Mouse (Mus musculus) heart, embryonic 15.5 days (tissue): ENCODE measurements at regions not wholly inside any gene's neighbourhood (a gene's known extent, or its start where the extent isn't known, plus 50 kb on each side); places are given as distances from the start of the nearest gene placed in this dataset.

Experiments used
- ATAC-seq: fragments of 200-750 bp; cut with Nextera tagmentation; replicated peaks from 2 replicates; pipeline ENCODE4 v1.8.0; 2017; ENCODE audit warnings: low read depth, moderate TSS enrichment; ENCODE audit not compliant: insufficient number of reproducible peaks, insufficient read depth, low FRiP score
- H3K27ac ChIP-seq: fragments of 300-500 bp; sonication (generic); 2 replicates; pipeline ENCODE4 v1.5.1; 2015; ENCODE audit warnings: mild to moderate bottlenecking, inconsistent platforms
- H3K27me3 ChIP-seq: fragments of 300-500 bp; sonication (generic); 2 replicates; pipeline ENCODE4 v1.6.1; 2015; ENCODE audit warnings: inconsistent platforms
- H3K36me3 ChIP-seq: fragments of 300-500 bp; sonication (generic); 2 replicates; pipeline ENCODE4 v1.6.1; 2015; ENCODE audit warnings: mild to moderate bottlenecking, inconsistent platforms
- H3K4me1 ChIP-seq: fragments of 300-500 bp; sonication (generic); replicated peaks from 2 replicates; pipeline ENCODE4 v1.6.1; 2015; ENCODE audit warnings: inconsistent platforms
- H3K4me2 ChIP-seq: fragments of 300-500 bp; sonication (generic); 2 replicates; pipeline ENCODE4 v1.6.1; 2015; ENCODE audit warnings: inconsistent platforms, mild to moderate bottlenecking, moderate library complexity
- H3K4me3 ChIP-seq: fragments of 300-500 bp; sonication (generic); 2 replicates; pipeline ENCODE4 v1.5.1; 2015; ENCODE audit warnings: mild to moderate bottlenecking, inconsistent platforms
- H3K9ac ChIP-seq: fragments of 300-500 bp; sonication (generic); 2 replicates; pipeline ENCODE4 v1.6.1; 2015; ENCODE audit warnings: mild to moderate bottlenecking, inconsistent platforms
- H3K9me3 ChIP-seq: fragments of 300-500 bp; sonication (generic); replicated peaks from 2 replicates; pipeline ENCODE4 v1.6.1; 2016; ENCODE audit warnings: inconsistent platforms
- WGBS: fragments of 180-500 bp; shearing (Covaris S2); methylation state at CpG from one replicate; pipeline ENCODE4 v1.1.7; 2015; ENCODE audit warnings: mixed read lengths; 5-methylcytosine and 5-hydroxymethylcytosine counted together

DNA sequence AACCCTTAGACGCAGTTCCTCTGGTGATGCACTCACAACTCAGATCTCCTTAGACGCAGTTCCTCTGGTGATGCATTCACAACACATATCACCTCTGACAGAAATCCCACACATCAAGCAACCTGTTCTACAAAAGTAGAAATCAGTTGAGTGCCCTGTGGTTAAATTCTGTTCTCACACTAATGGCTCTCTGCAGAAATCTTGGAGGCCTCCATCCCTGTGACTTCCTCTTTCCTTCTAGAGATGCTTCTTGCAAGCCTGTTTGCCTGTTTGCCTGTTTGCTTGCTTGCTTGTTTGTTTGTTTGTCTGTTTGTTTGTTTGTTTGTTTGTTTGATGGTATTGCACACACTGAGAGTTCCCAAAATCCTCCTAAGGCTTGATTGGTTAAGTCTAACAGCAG is 175.2 kb downstream of the Kdr start:
- H3K4me2 ChIP-seq, result no peak overlapping the region
- no peaks in the 10 kb centered on the region for H3K4me1 ChIP-seq
- no peak overlapping the region for H3K4me3 ChIP-seq
- 0 out of 2 replicates have a peak, but pooled peaks cover 3% of the 10 kb centered on the region for H3K9me3 ChIP-seq
- ATAC-seq, result no peak
- H3K36me3 ChIP-seq, result no peaks in the 10 kb centered on the region
- H3K9ac ChIP-seq, result no peak overlapping the region
- no peaks in the 10 kb centered on the region for H3K27me3 ChIP-seq
- 76% methylated on average over 2 of the region's 2 CpGs for WGBS
- no peak overlapping the region for H3K27ac ChIP-seq

DNA sequence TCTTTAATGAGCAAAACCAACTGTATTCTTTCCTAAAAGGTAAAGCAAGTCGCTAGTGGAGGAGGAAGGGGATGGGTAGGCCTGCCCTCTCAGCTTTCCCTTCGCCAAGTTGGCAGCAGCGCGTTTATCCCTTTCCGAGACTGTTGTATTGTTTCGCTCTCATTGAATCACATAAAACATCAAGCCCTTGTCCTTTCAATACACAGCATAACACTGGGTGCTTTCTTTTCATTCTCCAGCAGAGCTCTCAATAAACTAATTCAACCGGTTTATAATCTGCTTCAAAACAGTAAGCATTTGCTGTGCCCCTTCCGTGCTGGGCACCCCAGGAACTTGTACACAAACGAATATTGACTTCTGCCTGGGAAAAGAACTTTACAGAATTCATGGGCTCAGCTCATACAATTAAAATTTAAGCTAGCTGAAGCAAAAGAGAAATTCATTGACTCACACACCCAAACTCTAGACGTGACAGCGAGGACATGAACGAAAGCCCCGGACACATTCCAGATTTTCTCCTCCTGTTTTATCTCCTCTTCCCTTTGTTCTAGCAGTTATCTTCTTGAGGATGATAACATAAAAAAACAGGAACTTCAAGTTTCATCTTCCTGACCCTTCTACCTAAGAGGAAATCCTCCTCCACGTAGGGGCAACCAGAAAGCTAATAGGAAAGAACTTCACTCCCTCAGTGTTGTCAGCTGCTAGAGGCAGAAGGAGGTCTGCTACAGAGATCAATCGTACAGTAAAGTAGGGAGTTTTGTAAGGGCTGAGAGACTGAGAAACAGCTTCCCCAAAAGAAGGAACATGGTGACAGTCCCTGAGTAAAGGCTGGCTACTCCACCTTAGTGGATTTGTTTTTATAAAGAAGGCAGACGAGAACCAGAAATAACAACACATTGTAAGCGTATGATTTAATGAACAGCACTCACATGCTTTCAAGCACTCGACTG is 177.9 kb downstream of the Kdr start:
- WGBS, result 54% methylated on average over 18 of the region's 18 CpGs

DNA sequence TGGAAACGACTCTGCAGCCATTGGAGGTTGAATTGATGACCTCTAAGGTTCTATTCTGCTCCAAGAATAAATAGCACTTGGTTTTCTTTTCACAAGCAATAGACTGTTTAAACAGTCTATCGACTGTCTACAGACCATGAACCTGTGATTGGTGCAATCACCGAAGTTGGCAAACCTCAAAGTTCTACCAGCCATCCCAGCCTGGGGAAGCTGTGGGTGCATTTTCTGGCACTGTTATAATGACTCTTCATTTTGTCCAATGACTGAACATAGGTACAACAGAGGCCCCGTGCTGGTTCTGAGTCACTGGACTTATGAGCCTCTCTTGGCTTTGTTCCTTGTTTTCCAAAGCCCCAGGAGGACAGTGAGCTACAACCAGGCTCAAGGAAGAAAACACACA is 178.6 kb downstream of the Kdr start:
- WGBS, result 78% methylated on average over 4 of the region's 4 CpGs
- no peak overlapping the region for H3K4me2 ChIP-seq
- H3K4me3 ChIP-seq, result no peak overlapping the region
- H3K27me3 ChIP-seq, result no peaks in the 10 kb centered on the region
- H3K9me3 ChIP-seq, result no peaks in the 10 kb centered on the region
- no peak overlapping the region for H3K9ac ChIP-seq
- H3K27ac ChIP-seq, result no peak overlapping the region
- ATAC-seq, result no peak
- no peaks in the 10 kb centered on the region for H3K4me1 ChIP-seq
- no peaks in the 10 kb centered on the region for H3K36me3 ChIP-seq

More for the DNA sequence above, 177.9 kb downstream of the Kdr start:
- H3K36me3 ChIP-seq, result no peaks in the 10 kb centered on the region
- no peak overlapping the region for H3K27ac ChIP-seq
- no peak overlapping the region for H3K4me2 ChIP-seq
- H3K4me3 ChIP-seq, result no peak overlapping the region
- ATAC-seq, result no peak
- no peaks in the 10 kb centered on the region for H3K27me3 ChIP-seq
- H3K9me3 ChIP-seq, result 0 out of 2 replicates have a peak, but pooled peaks cover 2% of the 10 kb centered on the region
- no peak overlapping the region for H3K9ac ChIP-seq
- no peaks in the 10 kb centered on the region for H3K4me1 ChIP-seq

DNA sequence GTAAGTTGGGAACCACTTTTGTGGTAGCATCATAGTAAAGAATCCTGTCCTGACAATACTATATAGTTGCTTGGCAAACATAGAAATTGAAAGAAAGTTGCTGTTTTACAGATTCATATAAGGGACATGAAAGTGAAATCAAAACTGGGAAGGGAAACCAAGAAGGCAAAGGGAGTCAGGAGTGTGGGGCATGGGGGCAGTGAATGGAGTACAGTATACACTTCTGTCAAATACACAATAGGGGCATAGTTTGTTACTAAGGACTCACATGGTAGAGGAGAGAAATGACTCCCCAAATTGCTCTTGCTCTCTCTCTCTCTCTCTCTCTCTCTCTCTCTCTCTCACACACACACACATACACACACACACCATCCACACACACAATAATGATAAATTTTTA is 185.1 kb downstream of the Kdr start:
- Histone ChIP-seq H3K4me2 (no peak overlapping the region), H3K27me3 (no peaks in the 10 kb centered on the region), H3K4me1 (no peaks in the 10 kb centered on the region), H3K9ac (no peak overlapping the region), H3K4me3 (no peak overlapping the region), H3K36me3 (no peaks in the 10 kb centered on the region), H3K9me3 (no peaks in the 10 kb centered on the region), H3K27ac (no peak overlapping the region)
- no peak for ATAC-seq

DNA sequence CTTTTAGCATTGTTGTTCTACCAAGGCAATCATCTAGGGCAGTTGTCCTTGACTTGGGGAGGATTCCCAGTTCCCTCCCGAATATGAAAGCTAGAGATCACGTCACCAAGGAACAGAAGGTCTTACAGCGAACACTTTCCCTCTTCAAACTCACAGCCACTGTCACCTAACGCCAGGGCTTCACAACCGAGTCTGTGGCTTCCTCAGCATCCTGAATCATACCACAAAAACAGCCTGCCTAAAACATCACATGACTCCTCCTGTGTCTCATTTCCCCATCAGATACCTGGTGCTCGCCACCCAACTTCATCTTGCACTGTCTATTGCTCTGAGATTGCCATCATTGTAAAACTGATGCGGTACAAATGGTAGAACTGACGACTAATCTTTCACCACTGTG is 186.5 kb downstream of the Kdr start:
- H3K4me1 ChIP-seq, result no peaks in the 10 kb centered on the region
- H3K27me3 ChIP-seq, result no peaks in the 10 kb centered on the region
- WGBS, result 76% methylated on average over 8 of the region's 8 CpGs
- no peak overlapping the region for H3K4me3 ChIP-seq
- no peak overlapping the region for H3K27ac ChIP-seq
- H3K9ac ChIP-seq, result no peak overlapping the region
- H3K4me2 ChIP-seq, result no peak overlapping the region
- ATAC-seq, result no peak
- no peaks in the 10 kb centered on the region for H3K9me3 ChIP-seq
- H3K36me3 ChIP-seq, result no peaks in the 10 kb centered on the region

DNA sequence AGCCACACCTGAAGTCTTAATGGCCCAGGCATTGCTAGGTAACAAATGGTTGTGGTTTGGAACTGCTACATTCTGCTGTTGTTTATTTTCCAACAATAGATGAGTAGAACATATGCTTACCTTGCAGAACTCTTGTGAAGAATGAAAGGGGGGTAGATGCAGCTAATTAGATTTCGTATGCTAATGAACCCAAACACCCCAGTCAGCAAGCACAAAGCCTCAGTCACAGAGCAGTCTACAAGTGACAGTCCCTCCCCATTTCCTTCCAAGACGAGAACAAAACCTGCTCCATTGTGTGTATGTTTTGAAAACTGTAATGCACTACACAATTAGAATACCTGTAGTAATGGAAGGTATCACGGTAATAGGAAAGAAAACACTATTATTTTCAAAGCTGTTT is 190.2 kb downstream of the Kdr start:
- Histone ChIP-seq H3K4me1 (no peaks in the 10 kb centered on the region), H3K27ac (no peak overlapping the region), H3K36me3 (no peaks in the 10 kb centered on the region), H3K9me3 (no peaks in the 10 kb centered on the region), H3K4me2 (no peak overlapping the region), H3K27me3 (no peaks in the 10 kb centered on the region), H3K9ac (no peak overlapping the region), H3K4me3 (no peak overlapping the region)
- ATAC-seq, result no peak
- WGBS, result 66% methylated on average over 3 of the region's 3 CpGs

DNA sequence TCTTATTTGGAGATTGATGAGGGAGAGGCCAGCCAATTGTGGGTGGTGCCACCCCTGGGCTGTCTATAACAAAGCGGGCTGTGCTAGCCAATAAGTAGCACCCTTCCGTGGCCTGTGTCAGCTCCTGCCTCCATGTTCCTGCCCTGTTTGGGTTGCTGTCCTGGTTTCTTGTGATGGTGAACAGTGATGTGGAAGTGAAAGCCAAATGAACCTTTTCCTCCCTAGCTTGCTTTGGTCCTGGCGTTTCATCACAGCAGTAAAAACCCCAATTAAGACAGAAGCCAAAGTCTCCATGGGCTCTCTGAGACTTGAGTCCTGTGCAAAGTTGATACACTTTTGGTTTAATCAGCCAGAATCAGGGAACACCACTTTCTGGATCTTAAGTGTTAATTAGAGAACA is 192.1 kb downstream of the Kdr start:
- no peak for ATAC-seq
- no peak overlapping the region for H3K4me2 ChIP-seq

DNA sequence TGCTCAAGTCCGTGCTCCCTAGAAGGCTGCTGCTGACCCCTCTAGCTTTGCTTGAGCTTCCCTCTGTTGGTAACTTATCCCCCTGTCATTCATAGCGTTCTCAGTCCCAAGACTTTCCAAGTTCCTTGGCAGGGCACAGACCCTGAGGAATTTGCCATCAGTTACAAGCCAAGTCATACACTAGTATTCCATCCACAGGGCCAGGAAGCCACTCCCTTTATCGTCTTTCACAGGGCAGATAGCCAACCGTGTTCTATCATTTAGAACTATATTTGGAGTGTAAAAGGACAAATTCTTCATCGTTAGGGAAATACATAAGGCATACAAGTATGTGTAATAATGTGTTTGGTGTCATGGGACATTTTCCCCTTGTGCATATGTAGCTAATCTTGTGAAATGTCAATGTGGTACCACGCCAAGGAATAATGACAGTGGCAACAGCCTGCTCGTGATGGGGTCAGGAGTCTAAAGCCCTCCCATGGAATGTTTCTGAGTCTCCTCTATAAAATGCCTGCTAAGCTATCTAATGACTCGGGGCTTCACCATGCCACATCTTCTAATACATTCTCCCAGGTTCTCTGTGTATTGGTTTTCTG is 193.2 kb downstream of the Kdr start:
- Histone ChIP-seq H3K9me3 (no peaks in the 10 kb centered on the region), H3K36me3 (no peaks in the 10 kb centered on the region), H3K27me3 (no peaks in the 10 kb centered on the region), H3K27ac (no peak overlapping the region), H3K9ac (no peak overlapping the region), H3K4me1 (no peaks in the 10 kb centered on the region), H3K4me3 (no peak overlapping the region), H3K4me2 (no peak overlapping the region)
- 56% methylated on average over 8 of the region's 8 CpGs for WGBS
- ATAC-seq, result no peak

More for the DNA sequence above, 192.1 kb downstream of the Kdr start:
- H3K36me3 ChIP-seq, result no peaks in the 10 kb centered on the region
- H3K9me3 ChIP-seq, result no peaks in the 10 kb centered on the region
- H3K4me1 ChIP-seq, result no peaks in the 10 kb centered on the region
- WGBS, result 88% methylated on average over 3 of the region's 3 CpGs
- H3K9ac ChIP-seq, result no peak overlapping the region
- H3K27me3 ChIP-seq, result no peaks in the 10 kb centered on the region
- H3K4me3 ChIP-seq, result no peak overlapping the region
- H3K27ac ChIP-seq, result no peak overlapping the region

DNA sequence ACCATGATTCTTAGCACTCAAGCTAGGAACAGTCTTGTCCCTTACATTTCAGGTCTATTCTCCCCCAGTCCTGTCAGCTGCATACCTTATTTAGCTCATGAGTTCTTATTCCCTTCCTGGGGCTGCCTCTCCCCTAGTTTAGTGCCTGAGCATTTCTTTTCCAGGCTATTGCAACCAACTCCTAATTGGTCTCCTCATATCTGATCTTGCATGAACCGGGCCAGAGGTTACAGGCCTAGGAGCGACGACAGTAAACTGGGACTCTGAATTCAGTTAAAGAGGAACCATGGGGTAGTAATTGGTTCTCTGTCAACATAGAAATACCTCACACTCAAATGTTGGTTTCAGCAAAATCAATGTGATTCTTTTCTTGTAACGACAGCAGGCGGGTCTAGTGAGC is 195.9 kb downstream of the Kit start:
- no peaks in the 10 kb centered on the region for H3K36me3 ChIP-seq
- no peak for ATAC-seq
- no peaks in the 10 kb centered on the region for H3K4me1 ChIP-seq
- H3K9ac ChIP-seq, result no peak overlapping the region
- H3K9me3 ChIP-seq, result no peaks in the 10 kb centered on the region
- WGBS, result 76% methylated on average over 5 of the region's 5 CpGs
- no peak overlapping the region for H3K4me3 ChIP-seq
- H3K27me3 ChIP-seq, result peaks cover 18% of the 10 kb centered on the region; the same call in 1 of the 2 replicates
- no peak overlapping the region for H3K27ac ChIP-seq
- no peak overlapping the region for H3K4me2 ChIP-seq

DNA sequence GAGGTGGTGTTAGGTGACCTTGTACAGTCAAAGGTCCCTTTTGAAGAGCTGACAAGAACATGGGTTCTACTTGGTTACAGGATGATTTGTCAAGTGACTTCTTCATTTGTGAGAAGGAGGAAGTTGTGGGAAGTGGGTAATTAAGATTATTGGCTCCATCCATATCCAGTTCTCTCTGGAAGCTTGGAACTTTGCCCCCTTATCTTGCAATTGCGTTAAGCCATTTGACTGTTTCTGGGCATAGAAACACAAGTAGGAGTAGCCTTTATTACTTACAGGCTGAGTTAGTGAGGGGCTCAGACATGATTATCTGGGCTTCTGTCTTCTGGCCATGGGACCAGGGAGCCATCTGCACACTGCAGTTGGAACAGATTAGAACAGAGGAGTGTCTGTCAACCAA is 192.5 kb downstream of the Kit start:
- ATAC-seq, result no peak
- WGBS, result 18% methylated on average over 1 of the region's 1 CpGs

DNA sequence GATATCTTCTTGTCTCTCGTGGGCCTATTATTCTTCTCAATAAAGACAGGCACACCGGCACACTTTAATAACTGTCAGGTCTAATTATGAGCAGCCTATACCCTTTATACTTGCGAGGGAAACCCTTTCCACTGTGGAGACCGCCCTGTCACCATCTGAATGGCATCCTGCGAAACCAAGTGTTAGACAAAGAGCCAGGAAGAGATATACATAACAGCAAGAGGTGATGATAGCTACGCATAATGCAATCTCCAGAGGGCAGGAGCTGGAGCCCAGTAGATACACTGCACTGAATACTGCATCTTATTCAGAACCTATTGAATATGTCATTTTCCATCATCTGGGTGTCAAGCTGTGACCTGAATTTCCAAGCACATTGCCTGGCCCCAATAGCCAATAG is 187.7 kb downstream of the Kit start:
- peak; percentile 73 for ATAC-seq
- Histone ChIP-seq H3K4me1 (peaks cover 13% of the 10 kb centered on the region), H3K27ac (0 out of 2 replicates have a peak overlapping the region, but pooled peaks have one; percentile 3), H3K9me3 (no peaks in the 10 kb centered on the region), H3K9ac (no peak overlapping the region), H3K27me3 (peaks cover 21% of the 10 kb centered on the region; the same call in 1 of the 2 replicates), H3K4me3 (no peak overlapping the region), H3K36me3 (no peaks in the 10 kb centered on the region), H3K4me2 (peak overlapping the region; percentile 17; the same call in 1 of the 2 replicates)
- 18% methylated on average over 6 of the region's 6 CpGs for WGBS

More for the DNA sequence above, 192.5 kb downstream of the Kit start:
- Histone ChIP-seq H3K27ac (no peak overlapping the region), H3K9me3 (no peaks in the 10 kb centered on the region), H3K9ac (no peak overlapping the region), H3K4me2 (no peak overlapping the region), H3K27me3 (peaks cover 30% of the 10 kb centered on the region; the same call in 1 of the 2 replicates), H3K4me3 (no peak overlapping the region), H3K36me3 (no peaks in the 10 kb centered on the region), H3K4me1 (peaks cover 5% of the 10 kb centered on the region)
